Mouse (Mus musculus) right cerebral cortex, adult 18-20 months (tissue): ENCODE results near the gene Olfr1437.
"Not testable (repeated sequence)": the region's sequence is repeated elsewhere in the genome, so short reads cannot be mapped to it uniquely, and the experiment has no call there.

ENCODE experiments used
- DNase-seq: peaks from one replicate; pipeline ENCODE4 v3.0.0; 2022; ENCODE audit warnings: mixed read lengths

Gene Olfr1437

GRCm38 (mm10) chr19:12325001-12325400 lies at the start of gene Olfr1437:
Gene Olfr1437 (minus strand): TSS chr19:12325101.
- DNase-seq, result no peak

GRCm38 (mm10) chr19:12374465-12375025 lies 49.6 kb upstream of the Olfr1437 start:
- peak; percentile 32 for DNase-seq

GRCm38 (mm10) chr19:12373004-12373403 lies 48.1 kb upstream of the Olfr1437 start:
- DNase-seq, result no peak

- no peak for DNase-seq
Measured at GRCm38 (mm10) chr19:12335810-12336209, 10.9 kb upstream of the Olfr1437 start, which contains the start of gene Olfr1438-ps1. Gene Olfr1438-ps1 (minus strand): TSS chr19:12335910.

- not testable (repeated sequence) for DNase-seq
Measured at GRCm38 (mm10) chr19:12299030-12299429, 25.9 kb downstream of the Olfr1437 start, which contains the start of gene Olfr1436. Gene Olfr1436 (minus strand): TSS chr19:12299130.

- DNase-seq, result no peak
Measured at GRCm38 (mm10) chr19:12292979-12293378, 31.9 kb downstream of the Olfr1437 start.

GRCm38 (mm10) chr19:12279554-12279953 lies 45.3 kb downstream of the Olfr1437 start, which contains the start of gene Olfr1434:
Gene Olfr1434 (plus strand): TSS chr19:12279854.
- no peak for DNase-seq
